Mouse (Mus musculus): Measurements from ENCODE around the gene Kdsr. TPM values are rescaled to one million over a fixed set of nuclear protein-coding genes. Genes with fewer than 3 reads are reported as not detected.

Kdsr gene
- 3.5 and 3.6 TPM in 2 replicates for polyA plus RNA-seq (2015; fragmentation: Nextera tagmentation; extraction: Ambion mirVana)

- 1% methylated on average over 51 of the region's 51 CpGs for WGBS (ENCODE audit: insufficient replicate concordance)
- Histone ChIP-seq H3K27ac (ENCODE audit: low read length) (peak within 1 kb of the TSS; percentile 88), H3K36me3 (ENCODE audit: control insufficient read depth, insufficient read depth) (no peaks in the 10 kb centered on the region), H3K9me3 (replicated peaks; ENCODE audit: control insufficient read depth, low read length) (no peaks in the 10 kb centered on the region), H3K4me1 (ENCODE audit: control insufficient read depth, low read depth, low read length) (peaks cover 7% of the 10 kb centered on the region), H3K4me3 (ENCODE audit: low read depth, low read length) (peak within 1 kb of the TSS; percentile 81), H3K27me3 (ENCODE audit: control insufficient read depth, insufficient read depth, low read depth, low read length) (no peaks in the 10 kb centered on the region), H3K9ac (ENCODE audit: low read depth, low read length) (peak within 1 kb of the TSS; percentile 74), H3K4me2 (ENCODE audit: low read depth, low read length) (peak within 1 kb of the TSS; percentile 100)
- peak; percentile 98 for ATAC-seq (ENCODE audit: low read depth)
Measured at GRCm38 (mm10) chr1:106759572-106760435, at the start of gene Kdsr. Gene Kdsr, minus strand, starts transcription at chr1:106759727.

- 72% methylated on average over 3 of the region's 3 CpGs for WGBS (ENCODE audit: insufficient replicate concordance)
- Histone ChIP-seq H3K27ac (ENCODE audit: low read length) (no peak overlapping the region), H3K9me3 (replicated peaks; ENCODE audit: control insufficient read depth, low read length) (no peaks in the 10 kb centered on the region), H3K4me1 (ENCODE audit: control insufficient read depth, low read depth, low read length) (peaks cover 3% of the 10 kb centered on the region), H3K4me3 (ENCODE audit: low read depth, low read length) (no peak overlapping the region), H3K36me3 (ENCODE audit: control insufficient read depth, insufficient read depth) (no peaks in the 10 kb centered on the region), H3K27me3 (ENCODE audit: control insufficient read depth, insufficient read depth, low read depth, low read length) (no peaks in the 10 kb centered on the region), H3K4me2 (ENCODE audit: low read depth, low read length) (no peak overlapping the region), H3K9ac (ENCODE audit: low read depth, low read length) (no peak overlapping the region)
- no peak for ATAC-seq (ENCODE audit: low read depth)
Measured at GRCm38 (mm10) chr1:106799931-106800330, 40.4 kb upstream of the Kdsr start.

- 35% methylated on average over 1 of the region's 1 CpGs for WGBS (ENCODE audit: insufficient replicate concordance)
- no peak for ATAC-seq (ENCODE audit: low read depth)
Measured at GRCm38 (mm10) chr1:106799406-106799805, 39.9 kb upstream of the Kdsr start.

GRCm38 (mm10) chr1:106796987-106797779 is 37.7 kb upstream of the Kdsr start:
- WGBS (ENCODE audit: insufficient replicate concordance): 57% methylated on average over 7 of the region's 7 CpGs
- no peak overlapping the region for H3K27ac ChIP-seq (ENCODE audit: low read length)
- peaks cover 5% of the 10 kb centered on the region for H3K4me1 ChIP-seq (ENCODE audit: control insufficient read depth, low read depth, low read length)
- ATAC-seq (ENCODE audit: low read depth): no peak
- H3K4me2 ChIP-seq (ENCODE audit: low read depth, low read length): peak overlapping the region; percentile 75
- no peaks in the 10 kb centered on the region for H3K9me3 ChIP-seq (replicated peaks; ENCODE audit: control insufficient read depth, low read length)
- peak overlapping the region; percentile 100 for H3K4me3 ChIP-seq (ENCODE audit: low read depth, low read length)
- H3K36me3 ChIP-seq (ENCODE audit: control insufficient read depth, insufficient read depth): no peaks in the 10 kb centered on the region
- no peak overlapping the region for H3K9ac ChIP-seq (ENCODE audit: low read depth, low read length)
- no peaks in the 10 kb centered on the region for H3K27me3 ChIP-seq (ENCODE audit: control insufficient read depth, insufficient read depth, low read depth, low read length)

More at GRCm38 (mm10) chr1:106799406-106799805, 39.9 kb upstream of the Kdsr start:
- Histone ChIP-seq H3K27ac (ENCODE audit: low read length) (no peak overlapping the region), H3K4me3 (ENCODE audit: low read depth, low read length) (no peak overlapping the region), H3K4me1 (ENCODE audit: control insufficient read depth, low read depth, low read length) (peaks cover 3% of the 10 kb centered on the region), H3K9me3 (replicated peaks; ENCODE audit: control insufficient read depth, low read length) (no peaks in the 10 kb centered on the region), H3K4me2 (ENCODE audit: low read depth, low read length) (no peak overlapping the region), H3K36me3 (ENCODE audit: control insufficient read depth, insufficient read depth) (no peaks in the 10 kb centered on the region), H3K27me3 (ENCODE audit: control insufficient read depth, insufficient read depth, low read depth, low read length) (no peaks in the 10 kb centered on the region), H3K9ac (ENCODE audit: low read depth, low read length) (no peak overlapping the region)

- peak within 1 kb of the TSS; percentile 75 for H3K4me2 ChIP-seq (ENCODE audit: low read depth, low read length)
- peak within 1 kb of the TSS; percentile 99 for H3K9ac ChIP-seq (ENCODE audit: low read depth, low read length)
- H3K4me1 ChIP-seq (ENCODE audit: control insufficient read depth, low read depth, low read length): peaks cover 5% of the 10 kb centered on the region
- H3K4me3 ChIP-seq (ENCODE audit: low read depth, low read length): peak within 1 kb of the TSS; percentile 100
- ATAC-seq (ENCODE audit: low read depth): peak; percentile 98
- H3K36me3 ChIP-seq (ENCODE audit: control insufficient read depth, insufficient read depth): no peaks in the 10 kb centered on the region
- peak within 1 kb of the TSS; percentile 91 for H3K27ac ChIP-seq (ENCODE audit: low read length)
- WGBS (ENCODE audit: insufficient replicate concordance): under 1% methylated on average over 23 of the region's 23 CpGs
- no peaks in the 10 kb centered on the region for H3K27me3 ChIP-seq (ENCODE audit: control insufficient read depth, insufficient read depth, low read depth, low read length)
- no peaks in the 10 kb centered on the region for H3K9me3 ChIP-seq (replicated peaks; ENCODE audit: control insufficient read depth, low read length)
Measured at GRCm38 (mm10) chr1:106796542-106796924, 37.0 kb upstream of the Kdsr start, which contains the start of gene Vps4b. Gene Vps4b, minus strand, starts transcription at chr1:106796728.

- ATAC-seq (ENCODE audit: low read depth): peak; percentile 92
Measured at GRCm38 (mm10) chr1:106795634-106796541, 36.4 kb upstream of the Kdsr start.

GRCm38 (mm10) chr1:106774896-106775295 is 15.4 kb upstream of the Kdsr start:
- H3K27ac ChIP-seq (ENCODE audit: low read length): no peak overlapping the region
- WGBS (ENCODE audit: insufficient replicate concordance): 72% methylated on average over 4 of the region's 4 CpGs

More at GRCm38 (mm10) chr1:106795634-106796541, 36.4 kb upstream of the Kdsr start:
- H3K4me2 ChIP-seq (ENCODE audit: low read depth, low read length): peak overlapping the region; percentile 75
- peak overlapping the region; percentile 99 for H3K9ac ChIP-seq (ENCODE audit: low read depth, low read length)
- peaks cover 5% of the 10 kb centered on the region for H3K4me1 ChIP-seq (ENCODE audit: control insufficient read depth, low read depth, low read length)
- H3K4me3 ChIP-seq (ENCODE audit: low read depth, low read length): peak overlapping the region; percentile 100
- 2% methylated on average over 51 of the region's 51 CpGs for WGBS (ENCODE audit: insufficient replicate concordance)
- H3K27ac ChIP-seq (ENCODE audit: low read length): peak overlapping the region; percentile 91
- H3K9me3 ChIP-seq (replicated peaks; ENCODE audit: control insufficient read depth, low read length): no peaks in the 10 kb centered on the region
- H3K36me3 ChIP-seq (ENCODE audit: control insufficient read depth, insufficient read depth): no peaks in the 10 kb centered on the region
- H3K27me3 ChIP-seq (ENCODE audit: control insufficient read depth, insufficient read depth, low read depth, low read length): no peaks in the 10 kb centered on the region

GRCm38 (mm10) chr1:106774092-106774491 is 14.6 kb upstream of the Kdsr start:
- no peak overlapping the region for H3K27ac ChIP-seq (ENCODE audit: low read length)
- H3K9ac ChIP-seq (ENCODE audit: low read depth, low read length): no peak overlapping the region
- H3K4me3 ChIP-seq (ENCODE audit: low read depth, low read length): no peak overlapping the region
- no peaks in the 10 kb centered on the region for H3K9me3 ChIP-seq (replicated peaks; ENCODE audit: control insufficient read depth, low read length)
- no peak overlapping the region for H3K4me2 ChIP-seq (ENCODE audit: low read depth, low read length)
- H3K36me3 ChIP-seq (ENCODE audit: control insufficient read depth, insufficient read depth): peaks cover 22% of the 10 kb centered on the region
- no peaks in the 10 kb centered on the region for H3K27me3 ChIP-seq (ENCODE audit: control insufficient read depth, insufficient read depth, low read depth, low read length)
- WGBS (ENCODE audit: insufficient replicate concordance): 72% methylated on average over 9 of the region's 9 CpGs
- no peaks in the 10 kb centered on the region for H3K4me1 ChIP-seq (ENCODE audit: control insufficient read depth, low read depth, low read length)
- peak; percentile 30; the same call in 1 of the 2 replicates for ATAC-seq (ENCODE audit: low read depth)

More at GRCm38 (mm10) chr1:106774896-106775295, 15.4 kb upstream of the Kdsr start:
- no peaks in the 10 kb centered on the region for H3K27me3 ChIP-seq (ENCODE audit: control insufficient read depth, insufficient read depth, low read depth, low read length)
- 0 out of 2 replicates have a peak, but pooled peaks have one; percentile 9 for ATAC-seq (ENCODE audit: low read depth)
- H3K9ac ChIP-seq (ENCODE audit: low read depth, low read length): no peak overlapping the region
- no peak overlapping the region for H3K4me3 ChIP-seq (ENCODE audit: low read depth, low read length)
- H3K4me1 ChIP-seq (ENCODE audit: control insufficient read depth, low read depth, low read length): no peaks in the 10 kb centered on the region
- H3K9me3 ChIP-seq (replicated peaks; ENCODE audit: control insufficient read depth, low read length): no peaks in the 10 kb centered on the region
- peaks cover 25% of the 10 kb centered on the region for H3K36me3 ChIP-seq (ENCODE audit: control insufficient read depth, insufficient read depth)
- no peak overlapping the region for H3K4me2 ChIP-seq (ENCODE audit: low read depth, low read length)

All from liver, embryonic 16.5 days (tissue).